19 mouse cellular contexts compared by ENCODE assay signal in genomic region chr6:89047629-89048332, GRCm38 (mm10).
DNase-seq lines count a peak whose midpoint lies in the region; ATAC-seq and TF ChIP-seq lines count a peak whose summit lies in the region.
"Had no signal": no experiment of that assay in that cellular context is flagged by ENCODE, and none has a peak within 500 bp of the region (broad histone marks: within the 10 kb centered on the region; RNA-seq: fewer than 3 reads in every experiment).

No protein-coding gene starts in this region.

- no peak overlapping the region for H3K9ac ChIP-seq in forebrain, postnatal 0 days
- H3K9ac ChIP-seq in forebrain, embryonic 16.5 days (replicated peaks; ENCODE audit: low read depth, low read length), result no peak overlapping the region
- no peak overlapping the region for H3K9ac ChIP-seq in lung, postnatal 0 days (replicated peaks; ENCODE audit: low read depth)
- no peak overlapping the region for H3K9ac ChIP-seq in intestine, embryonic 15.5 days
- H3K9ac ChIP-seq: embryonic facial prominence, embryonic 13.5 days; forebrain, embryonic 12.5 days; heart, embryonic 13.5 days; hindbrain, embryonic 15.5 days; lung, embryonic 15.5 days; neural tube, embryonic 12.5 days had no signal

- no peak for TF ChIP-seq EP300 in lung, postnatal 0 days (IDR thresholded peaks at IDR 0.05)

- H3K9me3 ChIP-seq in forebrain, postnatal 0 days (ENCODE audit: low read length), result no peaks in the 10 kb centered on the region
- H3K9me3 ChIP-seq in forebrain, embryonic 16.5 days (ENCODE audit: control insufficient read depth, low read length), result no peaks in the 10 kb centered on the region
- H3K9me3 ChIP-seq in lung, postnatal 0 days (ENCODE audit: low read length), result no peaks in the 10 kb centered on the region
- no peaks in the 10 kb centered on the region for H3K9me3 ChIP-seq in intestine, embryonic 15.5 days
- H3K9me3 ChIP-seq: embryonic facial prominence, embryonic 13.5 days; forebrain, embryonic 12.5 days; hindbrain, embryonic 15.5 days; lung, embryonic 15.5 days had no signal

- H3K4me3 ChIP-seq in forebrain, postnatal 0 days (ENCODE audit: low read depth, low read length), result no peak overlapping the region
- H3K4me3 ChIP-seq in forebrain, embryonic 16.5 days (replicated peaks; ENCODE audit: low read length), result no peak overlapping the region
- no peak overlapping the region for H3K4me3 ChIP-seq in lung, postnatal 0 days (ENCODE audit: low read depth, low read length)
- no peak overlapping the region for H3K4me3 ChIP-seq in cortical plate, adult 2 months (ENCODE audit: insufficient read depth, low read length)
- no peak overlapping the region for H3K4me3 ChIP-seq in kidney, adult 2 months (ENCODE audit: insufficient read depth, low read depth, low read length)
- H3K4me3 ChIP-seq in intestine, embryonic 15.5 days (replicated peaks), result no peak overlapping the region
- H3K4me3 ChIP-seq: embryonic facial prominence, embryonic 13.5 days; forebrain, embryonic 12.5 days; heart, embryonic 13.5 days; hindbrain, embryonic 15.5 days; lung, embryonic 15.5 days; neural tube, embryonic 12.5 days had no signal

- TF ChIP-seq CTCF in forebrain, postnatal 0 days (IDR thresholded peaks at IDR 0.05; ENCODE audit: low read depth), result peak; percentile 26; the same call in 1 of the 2 replicates
- TF ChIP-seq CTCF in lung, postnatal 0 days (IDR thresholded peaks at IDR 0.05), result no peak
- no peak for TF ChIP-seq CTCF in cortical plate, adult 2 months (IDR thresholded peaks at IDR 0.05; ENCODE audit: extremely low read depth, insufficient read depth, low read length)
- no peak for TF ChIP-seq CTCF in kidney, adult 2 months (conservative IDR thresholded peaks at IDR 0.05; ENCODE audit: insufficient read depth, insufficient read length, low read depth, low read length)

- no peaks in the 10 kb centered on the region for H3K36me3 ChIP-seq in forebrain, postnatal 0 days (ENCODE audit: insufficient read depth)
- H3K36me3 ChIP-seq in forebrain, embryonic 16.5 days (ENCODE audit: control insufficient read depth, insufficient read depth), result no peaks in the 10 kb centered on the region
- no peaks in the 10 kb centered on the region for H3K36me3 ChIP-seq in lung, postnatal 0 days (ENCODE audit: insufficient read depth, low read length)
- no peaks in the 10 kb centered on the region for H3K36me3 ChIP-seq in kidney, adult 2 months (ENCODE audit: control insufficient read depth, insufficient read depth, low read length)
- no peaks in the 10 kb centered on the region for H3K36me3 ChIP-seq in intestine, embryonic 15.5 days
- H3K36me3 ChIP-seq: embryonic facial prominence, embryonic 13.5 days; forebrain, embryonic 12.5 days; heart, embryonic 13.5 days; hindbrain, embryonic 15.5 days; lung, embryonic 15.5 days; neural tube, embryonic 12.5 days had no signal

- TF ChIP-seq POLR2A in cortical plate, adult 2 months (IDR thresholded peaks at IDR 0.05; ENCODE audit: extremely low read depth, insufficient read depth, low read length), result no peak
- TF ChIP-seq POLR2A in kidney, adult 2 months (IDR thresholded peaks at IDR 0.05; ENCODE audit: low read depth, low read length), result no peak

- peak overlapping the region; percentile 2; the same call in 1 of the 2 replicates for H3K27ac ChIP-seq in forebrain, postnatal 0 days (ENCODE audit: low read depth, low read length)
- H3K27ac ChIP-seq in forebrain, embryonic 16.5 days (ENCODE audit: low read length), result no peak overlapping the region
- no peak overlapping the region for H3K27ac ChIP-seq in lung, postnatal 0 days (ENCODE audit: low read length)
- H3K27ac ChIP-seq in cortical plate, adult 2 months (ENCODE audit: insufficient read depth, low read length), result peak overlapping the region; percentile 18; the same call in 1 of the 2 replicates
- H3K27ac ChIP-seq in kidney, adult 2 months (ENCODE audit: insufficient read depth, low read depth, low read length), result no peak overlapping the region
- H3K27ac ChIP-seq in intestine, embryonic 15.5 days, result no peak overlapping the region
- H3K27ac ChIP-seq: embryonic facial prominence, embryonic 13.5 days; forebrain, embryonic 12.5 days; heart, embryonic 13.5 days; hindbrain, embryonic 15.5 days; kidney, postnatal 0 days; lung, embryonic 15.5 days; neural tube, embryonic 12.5 days had no signal

- H3K27me3 ChIP-seq in forebrain, postnatal 0 days (ENCODE audit: insufficient read depth, low read length), result no peaks in the 10 kb centered on the region
- no peaks in the 10 kb centered on the region for H3K27me3 ChIP-seq in forebrain, embryonic 16.5 days (replicated peaks; ENCODE audit: control insufficient read depth, insufficient read depth, low read length)
- no peaks in the 10 kb centered on the region for H3K27me3 ChIP-seq in lung, postnatal 0 days (replicated peaks; ENCODE audit: insufficient read depth, low read length)
- no peaks in the 10 kb centered on the region for H3K27me3 ChIP-seq in kidney, adult 2 months (replicated peaks; ENCODE audit: control insufficient read depth, insufficient read depth, low read length)
- H3K27me3 ChIP-seq in intestine, embryonic 15.5 days (replicated peaks), result no peaks in the 10 kb centered on the region
- H3K27me3 ChIP-seq: embryonic facial prominence, embryonic 13.5 days; hindbrain, embryonic 15.5 days; neural tube, embryonic 12.5 days had no signal

- peak; percentile 74 for ATAC-seq in forebrain, postnatal 0 days
- no peak for ATAC-seq in forebrain, embryonic 16.5 days
- no peak for ATAC-seq in lung, postnatal 0 days
- no peak for ATAC-seq in intestine, embryonic 15.5 days

- no peaks in the 10 kb centered on the region for H3K4me1 ChIP-seq in forebrain, postnatal 0 days (ENCODE audit: insufficient read depth)
- no peaks in the 10 kb centered on the region for H3K4me1 ChIP-seq in forebrain, embryonic 16.5 days (replicated peaks; ENCODE audit: control insufficient read depth, insufficient read depth, low read length)
- no peaks in the 10 kb centered on the region for H3K4me1 ChIP-seq in lung, postnatal 0 days (ENCODE audit: insufficient read depth, low read depth, low read length)
- peaks cover 4% of the 10 kb centered on the region for H3K4me1 ChIP-seq in cortical plate, adult 2 months (ENCODE audit: control insufficient read depth, insufficient read depth, low read length)
- H3K4me1 ChIP-seq in kidney, adult 2 months (ENCODE audit: control insufficient read depth, insufficient read depth, low read length), result no peaks in the 10 kb centered on the region
- 0 out of 2 replicates have a peak, but pooled peaks cover 1% of the 10 kb centered on the region for H3K4me1 ChIP-seq in intestine, embryonic 15.5 days (replicated peaks)
- H3K4me1 ChIP-seq: forebrain, embryonic 12.5 days; heart, embryonic 13.5 days; neural tube, embryonic 12.5 days had no signal

- no peak for DNase-seq in forebrain, postnatal 0 days
- peak; percentile 22 to 36 for DNase-seq in lung, postnatal 4 days
- DNase-seq in lung, postnatal 0 days (ENCODE audit: low spot score), result no peak
- peak; percentile 60 for DNase-seq in 3T3-L1 (ENCODE audit: low read depth, low spot score)
- DNase-seq in kidney, adult 2 months, result no peak
- DNase-seq: cerebellum, adult 9-11 months; gastrocnemius, postnatal 14 days; layer of hippocampus, postnatal 36 days; liver had no signal

- no peak overlapping the region for H3K4me2 ChIP-seq in forebrain, postnatal 0 days (ENCODE audit: low read depth)
- H3K4me2 ChIP-seq in forebrain, embryonic 16.5 days (ENCODE audit: low read length), result no peak overlapping the region
- H3K4me2 ChIP-seq in lung, postnatal 0 days (replicated peaks; ENCODE audit: low read depth, low read length), result no peak overlapping the region
- H3K4me2 ChIP-seq in intestine, embryonic 15.5 days (replicated peaks), result no peak overlapping the region
- H3K4me2 ChIP-seq: embryonic facial prominence, embryonic 13.5 days; forebrain, embryonic 12.5 days; heart, embryonic 13.5 days; hindbrain, embryonic 15.5 days; lung, embryonic 15.5 days; neural tube, embryonic 12.5 days had no signal

- 50% methylated on average over 6 of the region's 6 CpGs for WGBS in forebrain, postnatal 0 days
- 53% methylated on average over 6 of the region's 6 CpGs for WGBS in forebrain, embryonic 16.5 days
- WGBS in lung, postnatal 0 days, result 49% methylated on average over 6 of the region's 6 CpGs
- WGBS in kidney, adult 2 months, result 48% methylated on average over 6 of the region's 6 CpGs
- 56% methylated on average over 6 of the region's 6 CpGs for WGBS in intestine, embryonic 15.5 days

Comparison
In these comparisons a context has a peak if more than half of its experiments do, and no peak if none do; other contexts are left out.
1. DNase-seq: peak in lung, postnatal 4 days (2 of 2) and 3T3-L1 (single experiment); none in forebrain, postnatal 0 days (single experiment), lung, postnatal 0 days (single experiment) and kidney, adult 2 months (single experiment).
2. H3K27ac ChIP-seq: peak in forebrain, postnatal 0 days (single experiment) and cortical plate, adult 2 months (single experiment); none in forebrain, embryonic 16.5 days (single experiment), lung, postnatal 0 days (single experiment), kidney, adult 2 months (single experiment) and intestine, embryonic 15.5 days (single experiment).